Mouse (Mus musculus) heart, adult 2 months (tissue): ENCODE measurements around the gene Dppa5a.
"Not testable (repeated sequence)": the region's sequence is repeated elsewhere in the genome, so short reads cannot be mapped to it uniquely, and the experiment has no call there.

Experiments
- CTCF ChIP-seq: fragments of 200-600 bp; IDR thresholded peaks from 2 replicates; pipeline ENCODE4 v1.8.1; 2022; ENCODE audit warnings: antibody characterized with exemption, mild to moderate bottlenecking, moderate library complexity
- EP300 ChIP-seq: fragments of 200-500 bp; IDR thresholded peaks from 2 replicates; pipeline ENCODE4 v1.6.1; 2011; ENCODE audit warnings: low read depth, low read length, control low read depth; ENCODE audit not compliant: insufficient read depth

GRCm38 (mm10) chr9:78345235-78345634, 22.7 kb downstream of the Dppa5a start:
- not testable (repeated sequence) for TF ChIP-seq EP300, CTCF
